Mouse (Mus musculus) activated CD4-positive, CD25-positive, alpha-beta regulatory T cell, adult 4 months (primary cell): ENCODE results near the gene Nxf1. TPM values are rescaled to one million over a fixed set of nuclear protein-coding genes. Genes with fewer than 3 reads are reported as not detected.
"Not testable (repeated sequence)": the region's sequence is repeated elsewhere in the genome, so short reads cannot be mapped to it uniquely, and the experiment has no call there.

Source experiments
- ATAC-seq: one replicate; pipeline ENCODE4 v1.8.0; 2017
- polyA plus RNA-seq, 2 experiments: library from polyadenylated mRNA; unstranded; fragments of 100-300 nt; shearing (Covaris generic); gene quantifications; one replicate each; pipeline ENCODE4 v1.2.1; 2017

The Nxf1 gene
- 100 to 1,000 TPM; 126 to 163 TPM for polyA plus RNA-seq

GRCm38 (mm10) chr19:8756635-8757387 is at the start of gene Nxf1:
TSS of gene Nxf1 (plus strand) at chr19:8757073.
- ATAC-seq: peak; percentile 80

- no peak for ATAC-seq
Measured at GRCm38 (mm10) chr19:8708954-8709353, 47.9 kb upstream of the Nxf1 start.

GRCm38 (mm10) chr19:8710057-8710456 is 46.8 kb upstream of the Nxf1 start:
- no peak for ATAC-seq

GRCm38 (mm10) chr19:8711506-8711905 is 45.4 kb upstream of the Nxf1 start:
- no peak for ATAC-seq

GRCm38 (mm10) chr19:8711949-8712869 is 44.7 kb upstream of the Nxf1 start:
- ATAC-seq: peak; percentile 56

GRCm38 (mm10) chr19:8712870-8713305 is 44.0 kb upstream of the Nxf1 start:
- ATAC-seq: peak; percentile 52

- peak; percentile 63 for ATAC-seq
Measured at GRCm38 (mm10) chr19:8713306-8713996, 43.4 kb upstream of the Nxf1 start.

- no peak for ATAC-seq
Measured at GRCm38 (mm10) chr19:8713997-8714652, 42.7 kb upstream of the Nxf1 start.

- no peak for ATAC-seq
Measured at GRCm38 (mm10) chr19:8714653-8715481, 42.0 kb upstream of the Nxf1 start.

- no peak for ATAC-seq
Measured at GRCm38 (mm10) chr19:8715868-8716766, 40.8 kb upstream of the Nxf1 start.

- ATAC-seq: no peak
Measured at GRCm38 (mm10) chr19:8716767-8717475, 40.0 kb upstream of the Nxf1 start.

- peak; percentile 24 for ATAC-seq
Measured at GRCm38 (mm10) chr19:8718357-8718756, 38.5 kb upstream of the Nxf1 start.

- ATAC-seq: not testable (repeated sequence)
Measured at GRCm38 (mm10) chr19:8719037-8719436, 37.8 kb upstream of the Nxf1 start.

GRCm38 (mm10) chr19:8721378-8721777 is 35.5 kb upstream of the Nxf1 start:
- ATAC-seq: no peak

GRCm38 (mm10) chr19:8722021-8722420 is 34.9 kb upstream of the Nxf1 start:
- ATAC-seq: no peak

GRCm38 (mm10) chr19:8722559-8722906 is 34.3 kb upstream of the Nxf1 start:
- no peak for ATAC-seq

- ATAC-seq: peak; percentile 89
Measured at GRCm38 (mm10) chr19:8722907-8723573, 33.8 kb upstream of the Nxf1 start, which contains the start of gene Slc3a2. TSS of gene Slc3a2 (minus strand) at chr19:8723369.

GRCm38 (mm10) chr19:8723574-8724346 is 33.1 kb upstream of the Nxf1 start:
- no peak for ATAC-seq
